Mouse (Mus musculus) bone marrow, adult 2 months (tissue): ENCODE data around the gene Cytip.
A peak's percentile ranks its signal among the peaks of the same experiment; 100 is the strongest.

Source experiments
- CTCF ChIP-seq: fragments of 200-500 bp; IDR thresholded peaks from 2 replicates; pipeline ENCODE4 v1.5.1; 2011; ENCODE audit warnings: low read length, control low read depth; ENCODE audit not compliant: control insufficient read depth, insufficient read depth
- POLR2A ChIP-seq: fragments of 200-500 bp; IDR thresholded peaks from 2 replicates; pipeline ENCODE4 v1.6.1; 2011; ENCODE audit warnings: low read depth, mild to moderate bottlenecking, control low read depth, low read length, borderline replicate concordance; ENCODE audit not compliant: control insufficient read depth

GRCm38 (mm10) chr2:58163457-58164181 lies 31.7 kb downstream of the Cytip start:
- TF ChIP-seq CTCF (peak; percentile 34; the same call in 1 of the 2 replicates), POLR2A (no peak)
